Mouse (Mus musculus): ENCODE measurements around the gene Pomt2. TPM values are rescaled to one million over a fixed set of nuclear protein-coding genes. Genes with fewer than 3 reads are reported as not detected.

Gene Pomt2
- polyA plus RNA-seq (2015; fragmentation: Nextera tagmentation; extraction: Ambion mirVana), result 12.7 and 13.4 TPM in 2 replicates

DNA sequence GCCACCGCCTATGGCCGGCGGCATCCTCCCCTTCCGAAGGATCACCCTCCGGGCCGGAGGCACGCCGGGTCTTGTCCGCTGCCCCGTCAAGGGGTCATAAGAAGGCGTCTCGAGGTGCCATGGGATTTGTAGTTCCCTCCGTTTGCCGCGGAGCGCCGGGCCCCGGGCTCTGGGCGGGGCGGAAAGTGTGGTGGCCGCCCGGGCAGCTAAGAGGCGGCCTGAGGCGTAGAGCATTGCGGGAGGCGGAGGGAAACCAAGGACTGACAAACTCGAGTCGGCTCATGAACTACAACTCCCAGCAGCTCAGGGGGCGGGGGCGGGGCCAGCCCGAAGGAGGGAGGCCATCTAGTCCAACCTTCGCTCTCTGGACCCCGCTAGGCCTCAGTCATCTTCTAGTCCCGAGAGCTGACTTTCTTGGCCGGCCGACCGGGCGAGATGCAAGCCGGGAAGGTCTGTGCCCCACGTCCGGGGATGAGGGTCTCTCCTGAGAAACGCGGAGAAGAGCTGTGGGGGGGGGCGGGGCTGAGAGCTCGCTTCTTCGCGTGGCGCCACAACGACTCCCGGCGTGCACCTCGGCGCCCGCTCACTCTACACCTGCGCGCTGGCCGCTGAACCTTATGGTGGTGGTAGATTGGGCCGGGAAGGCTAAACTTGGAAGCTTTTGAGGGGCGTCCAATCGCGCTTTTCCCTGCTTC is at the start of gene Pomt2:
Gene Pomt2, minus strand, starts transcription at position 574 of the 695 bp plus-strand sequence.
- Histone ChIP-seq H3K9ac (replicated peaks; ENCODE audit: low read depth, low read length) (peak within 1 kb of the TSS; percentile 92), H3K4me2 (ENCODE audit: low read length) (peak within 1 kb of the TSS; percentile 72), H3K4me3 (replicated peaks; ENCODE audit: low read length) (peak within 1 kb of the TSS; percentile 86), H3K27me3 (replicated peaks; ENCODE audit: control insufficient read depth, insufficient read depth, low read length) (no peaks in the 10 kb centered on the region), H3K27ac (ENCODE audit: low read length) (peak within 1 kb of the TSS; percentile 97), H3K36me3 (ENCODE audit: control insufficient read depth, insufficient read depth) (no peaks in the 10 kb centered on the region), H3K4me1 (replicated peaks; ENCODE audit: control insufficient read depth, insufficient read depth, low read length) (peaks cover 14% of the 10 kb centered on the region), H3K9me3 (ENCODE audit: control insufficient read depth, low read length) (no peaks in the 10 kb centered on the region)
- peak; percentile 96 for ATAC-seq
- 0% methylated on average over 59 of the region's 61 CpGs for WGBS

- peaks cover 7% of the 10 kb centered on the region for H3K4me1 ChIP-seq (replicated peaks; ENCODE audit: control insufficient read depth, insufficient read depth, low read length)
- H3K9ac ChIP-seq (replicated peaks; ENCODE audit: low read depth, low read length), result no peak overlapping the region
- no peak overlapping the region for H3K27ac ChIP-seq (ENCODE audit: low read length)
- no peaks in the 10 kb centered on the region for H3K36me3 ChIP-seq (ENCODE audit: control insufficient read depth, insufficient read depth)
- H3K4me3 ChIP-seq (replicated peaks; ENCODE audit: low read length), result no peak overlapping the region
- no peaks in the 10 kb centered on the region for H3K27me3 ChIP-seq (replicated peaks; ENCODE audit: control insufficient read depth, insufficient read depth, low read length)
- H3K4me2 ChIP-seq (ENCODE audit: low read length), result no peak overlapping the region
- no peak for ATAC-seq
- H3K9me3 ChIP-seq (ENCODE audit: control insufficient read depth, low read length), result no peaks in the 10 kb centered on the region
Measured at GRCm38 (mm10) chr12:87196310-87196709, 48.5 kb upstream of the Pomt2 start.

DNA sequence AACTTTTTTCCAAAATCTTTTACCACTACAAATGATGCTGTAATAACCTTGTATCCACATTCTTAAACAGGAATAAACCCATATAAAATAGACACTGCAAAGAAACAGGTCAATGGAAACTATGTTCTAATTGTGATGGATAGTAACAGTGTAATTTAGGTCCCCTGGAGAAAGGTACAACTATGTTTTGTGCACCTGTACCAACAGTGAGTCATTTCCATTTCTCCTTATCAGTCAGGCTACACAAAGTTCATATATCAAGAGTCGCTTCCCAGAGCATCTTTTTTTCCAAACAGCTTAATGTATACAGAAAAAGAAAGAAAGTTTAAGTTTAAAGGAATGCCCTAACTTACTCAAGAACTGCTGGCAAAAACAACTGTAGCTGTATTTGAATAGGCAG is 47.3 kb upstream of the Pomt2 start:
- Histone ChIP-seq H3K9me3 (ENCODE audit: control insufficient read depth, low read length) (no peaks in the 10 kb centered on the region), H3K36me3 (ENCODE audit: control insufficient read depth, insufficient read depth) (no peaks in the 10 kb centered on the region), H3K27ac (ENCODE audit: low read length) (no peak overlapping the region), H3K4me3 (replicated peaks; ENCODE audit: low read length) (no peak overlapping the region), H3K4me1 (replicated peaks; ENCODE audit: control insufficient read depth, insufficient read depth, low read length) (peaks cover 7% of the 10 kb centered on the region), H3K4me2 (ENCODE audit: low read length) (no peak overlapping the region), H3K27me3 (replicated peaks; ENCODE audit: control insufficient read depth, insufficient read depth, low read length) (no peaks in the 10 kb centered on the region), H3K9ac (replicated peaks; ENCODE audit: low read depth, low read length) (no peak overlapping the region)
- WGBS, result 95% methylated on average over 1 of the region's 1 CpGs
- ATAC-seq, result no peak

- Histone ChIP-seq H3K9me3 (ENCODE audit: control insufficient read depth, low read length) (no peaks in the 10 kb centered on the region), H3K36me3 (ENCODE audit: control insufficient read depth, insufficient read depth) (no peaks in the 10 kb centered on the region), H3K4me3 (replicated peaks; ENCODE audit: low read length) (no peak overlapping the region), H3K4me2 (ENCODE audit: low read length) (no peak overlapping the region), H3K4me1 (replicated peaks; ENCODE audit: control insufficient read depth, insufficient read depth, low read length) (no peaks in the 10 kb centered on the region), H3K9ac (replicated peaks; ENCODE audit: low read depth, low read length) (no peak overlapping the region), H3K27me3 (replicated peaks; ENCODE audit: control insufficient read depth, insufficient read depth, low read length) (no peaks in the 10 kb centered on the region), H3K27ac (ENCODE audit: low read length) (no peak overlapping the region)
- ATAC-seq, result no peak
- 98% methylated on average over 3 of the region's 3 CpGs for WGBS
Measured at GRCm38 (mm10) chr12:87193008-87193407, 45.2 kb upstream of the Pomt2 start.

- no peak overlapping the region for H3K27ac ChIP-seq (ENCODE audit: low read length)
- H3K9ac ChIP-seq (replicated peaks; ENCODE audit: low read depth, low read length), result no peak overlapping the region
- no peak overlapping the region for H3K4me3 ChIP-seq (replicated peaks; ENCODE audit: low read length)
- no peaks in the 10 kb centered on the region for H3K4me1 ChIP-seq (replicated peaks; ENCODE audit: control insufficient read depth, insufficient read depth, low read length)
- 95% methylated on average over 4 of the region's 4 CpGs for WGBS
- no peaks in the 10 kb centered on the region for H3K27me3 ChIP-seq (replicated peaks; ENCODE audit: control insufficient read depth, insufficient read depth, low read length)
- peaks cover 7% of the 10 kb centered on the region; the same call in 1 of the 2 replicates for H3K36me3 ChIP-seq (ENCODE audit: control insufficient read depth, insufficient read depth)
- no peaks in the 10 kb centered on the region for H3K9me3 ChIP-seq (ENCODE audit: control insufficient read depth, low read length)
- no peak for ATAC-seq
- no peak overlapping the region for H3K4me2 ChIP-seq (ENCODE audit: low read length)
Measured at GRCm38 (mm10) chr12:87177631-87178030, 29.9 kb upstream of the Pomt2 start.

- Histone ChIP-seq H3K4me3 (replicated peaks; ENCODE audit: low read length) (no peak overlapping the region), H3K4me1 (replicated peaks; ENCODE audit: control insufficient read depth, insufficient read depth, low read length) (no peaks in the 10 kb centered on the region; the same call in 1 of the 2 replicates), H3K27me3 (replicated peaks; ENCODE audit: control insufficient read depth, insufficient read depth, low read length) (no peaks in the 10 kb centered on the region), H3K36me3 (ENCODE audit: control insufficient read depth, insufficient read depth) (peaks cover 14% of the 10 kb centered on the region; the same call in 1 of the 2 replicates), H3K9me3 (ENCODE audit: control insufficient read depth, low read length) (no peaks in the 10 kb centered on the region), H3K9ac (replicated peaks; ENCODE audit: low read depth, low read length) (no peak overlapping the region), H3K27ac (ENCODE audit: low read length) (no peak overlapping the region), H3K4me2 (ENCODE audit: low read length) (no peak overlapping the region)
- ATAC-seq, result no peak
- 71% methylated on average over 4 of the region's 4 CpGs for WGBS
Measured at GRCm38 (mm10) chr12:87175194-87175946, 27.6 kb upstream of the Pomt2 start.

GRCm38 (mm10) chr12:87160815-87161214 is 13.0 kb upstream of the Pomt2 start:
- H3K4me1 ChIP-seq (replicated peaks; ENCODE audit: control insufficient read depth, insufficient read depth, low read length), result no peaks in the 10 kb centered on the region
- H3K4me3 ChIP-seq (replicated peaks; ENCODE audit: low read length), result no peak overlapping the region
- no peak overlapping the region for H3K4me2 ChIP-seq (ENCODE audit: low read length)
- no peaks in the 10 kb centered on the region for H3K36me3 ChIP-seq (ENCODE audit: control insufficient read depth, insufficient read depth)
- H3K9ac ChIP-seq (replicated peaks; ENCODE audit: low read depth, low read length), result no peak overlapping the region
- no peaks in the 10 kb centered on the region; the same call in 1 of the 2 replicates for H3K9me3 ChIP-seq (ENCODE audit: control insufficient read depth, low read length)
- no peaks in the 10 kb centered on the region for H3K27me3 ChIP-seq (replicated peaks; ENCODE audit: control insufficient read depth, insufficient read depth, low read length)
- ATAC-seq, result no peak
- WGBS, result 94% methylated on average over 5 of the region's 5 CpGs
- H3K27ac ChIP-seq (ENCODE audit: low read length), result no peak overlapping the region

- no peak for ATAC-seq
- 82% methylated on average over 1 of the region's 1 CpGs for WGBS
- H3K36me3 ChIP-seq (ENCODE audit: control insufficient read depth, insufficient read depth), result no peaks in the 10 kb centered on the region
- no peak overlapping the region for H3K9ac ChIP-seq (replicated peaks; ENCODE audit: low read depth, low read length)
- no peak overlapping the region for H3K4me3 ChIP-seq (replicated peaks; ENCODE audit: low read length)
- no peaks in the 10 kb centered on the region; the same call in 1 of the 2 replicates for H3K9me3 ChIP-seq (ENCODE audit: control insufficient read depth, low read length)
- no peaks in the 10 kb centered on the region for H3K27me3 ChIP-seq (replicated peaks; ENCODE audit: control insufficient read depth, insufficient read depth, low read length)
- H3K4me2 ChIP-seq (ENCODE audit: low read length), result no peak overlapping the region
- H3K4me1 ChIP-seq (replicated peaks; ENCODE audit: control insufficient read depth, insufficient read depth, low read length), result no peaks in the 10 kb centered on the region
- no peak overlapping the region for H3K27ac ChIP-seq (ENCODE audit: low read length)
Measured at GRCm38 (mm10) chr12:87160310-87160709, 12.5 kb upstream of the Pomt2 start.

- H3K9me3 ChIP-seq (ENCODE audit: control insufficient read depth, low read length), result no peaks in the 10 kb centered on the region
- no peak overlapping the region for H3K27ac ChIP-seq (ENCODE audit: low read length)
- H3K4me1 ChIP-seq (replicated peaks; ENCODE audit: control insufficient read depth, insufficient read depth, low read length), result no peaks in the 10 kb centered on the region
- H3K36me3 ChIP-seq (ENCODE audit: control insufficient read depth, insufficient read depth), result no peaks in the 10 kb centered on the region
- no peak overlapping the region for H3K4me2 ChIP-seq (ENCODE audit: low read length)
- ATAC-seq, result no peak
- WGBS, result 83% methylated on average over 7 of the region's 7 CpGs
- no peak overlapping the region for H3K4me3 ChIP-seq (replicated peaks; ENCODE audit: low read length)
- no peak overlapping the region for H3K9ac ChIP-seq (replicated peaks; ENCODE audit: low read depth, low read length)
- H3K27me3 ChIP-seq (replicated peaks; ENCODE audit: control insufficient read depth, insufficient read depth, low read length), result no peaks in the 10 kb centered on the region
Measured at GRCm38 (mm10) chr12:87158099-87158498, 10.3 kb upstream of the Pomt2 start.

All from forebrain, embryonic 16.5 days (tissue).